Mouse (Mus musculus) limb, embryonic 15.5 days (tissue): ENCODE results near the gene Ift43. TPM values are rescaled to one million over a fixed set of nuclear protein-coding genes. Genes with fewer than 3 reads are reported as not detected.

Experiments used
- ATAC-seq: fragments of 200-750 bp; cut with Nextera tagmentation; 2 replicates; pipeline ENCODE4 v1.8.0; 2017; ENCODE audit warnings: low read depth, moderate TSS enrichment; ENCODE audit not compliant: insufficient number of reproducible peaks, low FRiP score, low TSS enrichment
- H3K27ac ChIP-seq: fragments of 300-500 bp; sonication (generic); 2 replicates; pipeline ENCODE4 v1.5.1; 2015; ENCODE audit warnings: moderate library complexity, mild to moderate bottlenecking, inconsistent platforms
- H3K27me3 ChIP-seq: fragments of 300-500 bp; sonication (generic); 2 replicates; pipeline ENCODE4 v1.6.1; 2015; ENCODE audit warnings: inconsistent platforms
- H3K36me3 ChIP-seq: fragments of 300-500 bp; sonication (generic); 2 replicates; pipeline ENCODE4 v1.6.1; 2015; ENCODE audit warnings: inconsistent platforms
- H3K4me1 ChIP-seq: fragments of 300-500 bp; sonication (generic); 2 replicates; pipeline ENCODE4 v1.6.1; 2015; ENCODE audit warnings: inconsistent platforms
- H3K4me2 ChIP-seq: fragments of 300-500 bp; sonication (generic); 2 replicates; pipeline ENCODE4 v1.6.1; 2015; ENCODE audit warnings: mild to moderate bottlenecking, inconsistent platforms
- H3K4me3 ChIP-seq: fragments of 300-500 bp; sonication (generic); 2 replicates; pipeline ENCODE4 v1.5.1; 2015; ENCODE audit warnings: mild to moderate bottlenecking, inconsistent platforms
- H3K9ac ChIP-seq: fragments of 300-500 bp; sonication (generic); 2 replicates; pipeline ENCODE4 v1.6.1; 2015; ENCODE audit warnings: inconsistent platforms
- H3K9me3 ChIP-seq: fragments of 300-500 bp; sonication (generic); 2 replicates; pipeline ENCODE4 v1.6.1; 2016; ENCODE audit warnings: inconsistent platforms
- WGBS: fragments of 180-500 bp; shearing (Covaris S2); methylation state at CpG from one replicate; pipeline ENCODE4 v1.1.7; 2015; 5-methylcytosine and 5-hydroxymethylcytosine counted together
- polyA plus RNA-seq: library from polyadenylated mRNA; unstranded; fragments of >200 nt; fragmentation: Nextera tagmentation; extraction: Ambion mirVana; gene quantifications from 2 replicates; pipeline ENCODE4 v1.2.1, GENCODE M21; 2015

Ift43 gene
- polyA plus RNA-seq, 1 experiment from 2014 or later, result 78.3 TPM

DNA sequence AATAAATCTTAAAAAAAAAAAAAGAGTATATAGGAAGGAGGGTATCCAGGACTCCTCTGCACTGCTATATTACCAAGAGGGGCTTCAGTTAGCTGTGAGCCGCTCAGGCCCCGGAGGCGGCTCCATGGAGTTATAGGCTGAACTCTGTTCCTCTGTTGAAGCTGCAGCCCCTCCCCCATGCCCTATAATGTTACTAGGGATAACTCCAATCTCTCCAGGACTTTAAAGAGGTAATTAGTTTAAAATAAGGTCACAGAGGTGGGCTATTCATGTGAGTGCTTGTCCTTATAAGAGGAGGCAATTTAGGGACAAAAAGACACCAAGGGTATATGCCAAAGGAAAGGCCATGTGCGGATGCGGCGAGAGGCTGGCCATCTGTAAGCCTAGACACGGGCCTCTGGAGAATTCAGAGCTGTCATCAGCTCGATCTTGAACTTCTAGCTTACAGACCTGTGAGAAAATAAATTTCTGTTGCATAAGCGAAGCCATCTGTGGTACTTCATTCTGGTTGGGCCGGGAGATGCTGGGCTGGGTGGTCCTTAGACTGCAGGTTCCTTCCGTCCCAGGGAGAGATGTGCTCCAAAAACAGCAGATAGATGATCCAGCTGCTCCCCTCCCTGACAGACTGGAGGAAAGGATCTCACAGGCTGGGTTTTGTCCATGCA, 94.5 kb downstream of the Ift43 start:
- H3K4me3 ChIP-seq, result no peak overlapping the region
- H3K27ac ChIP-seq, result no peak overlapping the region
- no peaks in the 10 kb centered on the region for H3K36me3 ChIP-seq
- H3K9me3 ChIP-seq, result no peaks in the 10 kb centered on the region
- H3K4me2 ChIP-seq, result no peak overlapping the region
- no peak overlapping the region for H3K9ac ChIP-seq
- ATAC-seq, result no peak
- 50% methylated on average over 11 of the region's 11 CpGs for WGBS
- H3K27me3 ChIP-seq, result no peaks in the 10 kb centered on the region
- peaks cover 19% of the 10 kb centered on the region for H3K4me1 ChIP-seq

DNA sequence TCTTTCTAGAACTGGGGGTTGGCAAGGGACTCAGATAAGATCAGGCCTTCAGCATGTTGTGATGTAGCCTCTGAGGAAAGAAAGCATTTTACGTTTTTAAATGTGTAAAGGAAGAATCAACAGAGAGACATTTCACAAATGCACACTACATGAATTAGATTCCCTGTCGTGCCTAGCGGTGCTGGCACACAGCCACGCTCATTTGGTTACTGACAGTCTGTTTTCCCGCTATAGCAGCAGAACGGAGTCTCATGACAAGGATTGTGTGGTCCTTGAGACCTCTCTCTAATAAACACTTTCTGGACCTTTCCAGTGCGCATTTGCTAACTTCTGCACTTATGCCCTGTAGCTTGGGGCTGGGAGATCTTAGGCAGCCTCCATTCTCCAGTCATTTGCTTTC, 96.9 kb downstream of the Ift43 start:
- H3K4me2 ChIP-seq, result no peak overlapping the region
- no peak overlapping the region for H3K27ac ChIP-seq
- ATAC-seq, result no peak
- H3K36me3 ChIP-seq, result no peaks in the 10 kb centered on the region
- H3K9me3 ChIP-seq, result no peaks in the 10 kb centered on the region
- H3K4me3 ChIP-seq, result no peak overlapping the region
- 55% methylated on average over 7 of the region's 7 CpGs for WGBS
- H3K27me3 ChIP-seq, result no peaks in the 10 kb centered on the region
- H3K9ac ChIP-seq, result no peak overlapping the region
- H3K4me1 ChIP-seq, result peaks cover 14% of the 10 kb centered on the region

DNA sequence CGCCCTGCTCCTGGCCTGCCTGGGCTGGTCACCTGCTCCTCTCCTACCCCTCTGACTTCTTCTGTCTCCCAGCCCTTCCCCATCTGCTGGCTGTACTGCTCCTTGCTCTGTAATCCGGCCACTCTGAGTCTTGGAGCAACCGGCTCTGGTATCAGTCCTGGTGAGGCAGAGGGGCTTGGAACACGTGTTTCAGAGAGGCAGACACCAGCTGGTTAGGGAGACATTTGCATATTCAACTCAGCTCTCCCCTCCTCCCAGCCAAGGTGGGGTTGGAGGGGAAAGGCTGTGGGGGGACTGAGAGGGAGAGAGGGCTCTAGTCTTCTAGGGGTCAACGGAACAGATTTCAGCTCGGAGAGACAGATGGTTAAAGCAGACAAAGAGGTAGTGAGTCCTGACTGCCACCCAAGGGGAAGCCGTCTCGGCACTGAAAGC, 99.0 kb downstream of the Ift43 start:
- H3K9me3 ChIP-seq, result no peaks in the 10 kb centered on the region
- no peak overlapping the region for H3K4me3 ChIP-seq
- no peak overlapping the region for H3K9ac ChIP-seq
- H3K36me3 ChIP-seq, result no peaks in the 10 kb centered on the region
- H3K27ac ChIP-seq, result no peak overlapping the region
- H3K4me2 ChIP-seq, result no peak overlapping the region
- peaks cover 2% of the 10 kb centered on the region; the same call in 1 of the 2 replicates for H3K4me1 ChIP-seq
- no peak for ATAC-seq
- H3K27me3 ChIP-seq, result no peaks in the 10 kb centered on the region
- 17% methylated on average over 8 of the region's 8 CpGs for WGBS

DNA sequence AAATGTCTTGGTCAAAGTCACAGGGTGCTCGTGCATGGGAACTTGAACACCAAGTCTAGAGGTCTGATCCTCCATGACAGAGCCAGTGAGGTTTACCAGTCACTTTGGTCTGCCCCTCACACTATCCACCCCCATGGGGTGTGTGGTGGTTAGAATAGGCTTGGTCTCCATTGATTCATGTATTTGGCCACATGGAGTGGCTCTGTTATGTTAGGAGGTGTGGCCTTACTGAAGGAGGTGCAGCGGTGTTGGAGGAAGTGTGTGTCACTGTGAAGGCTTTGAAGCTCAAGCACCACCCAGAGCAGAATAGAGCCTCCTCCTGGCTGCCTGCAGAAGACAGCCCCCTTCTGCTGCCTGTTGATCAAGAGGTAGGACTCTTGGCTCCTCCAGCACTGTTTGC, 99.5 kb downstream of the Ift43 start:
- Histone ChIP-seq H3K4me1 (no peaks in the 10 kb centered on the region), H3K9ac (no peak overlapping the region), H3K36me3 (no peaks in the 10 kb centered on the region), H3K4me2 (no peak overlapping the region), H3K27ac (no peak overlapping the region), H3K4me3 (no peak overlapping the region), H3K9me3 (no peaks in the 10 kb centered on the region), H3K27me3 (no peaks in the 10 kb centered on the region)
- 43% methylated on average over 2 of the region's 2 CpGs for WGBS
- ATAC-seq, result no peak

DNA sequence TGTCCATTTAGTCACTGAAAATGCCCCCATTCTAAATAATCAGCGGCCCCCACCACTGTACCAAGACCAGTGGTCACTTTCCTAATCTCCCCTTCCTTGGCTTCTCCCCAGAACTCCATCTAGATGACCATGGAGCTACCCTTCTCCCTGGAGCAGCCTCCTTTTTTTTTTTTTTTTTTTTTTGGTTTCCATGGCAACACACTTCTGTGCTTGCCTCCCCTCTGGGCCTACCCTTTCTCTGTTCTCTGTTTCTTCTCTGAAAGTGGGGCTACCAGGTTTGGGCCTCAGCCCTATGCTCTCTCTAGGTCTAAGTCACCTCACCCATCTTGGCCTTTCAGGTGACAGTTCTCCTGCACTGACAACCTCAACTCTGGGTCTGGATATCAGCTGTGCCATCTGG, 100.1 kb downstream of the Ift43 start:
- no peak overlapping the region for H3K27ac ChIP-seq
- H3K9ac ChIP-seq, result no peak overlapping the region
- no peaks in the 10 kb centered on the region for H3K36me3 ChIP-seq
- H3K27me3 ChIP-seq, result no peaks in the 10 kb centered on the region
- WGBS, result 84% methylated on average over 1 of the region's 1 CpGs
- no peak for ATAC-seq
- H3K4me3 ChIP-seq, result no peak overlapping the region
- H3K4me2 ChIP-seq, result no peak overlapping the region
- H3K4me1 ChIP-seq, result no peaks in the 10 kb centered on the region
- no peaks in the 10 kb centered on the region for H3K9me3 ChIP-seq

DNA sequence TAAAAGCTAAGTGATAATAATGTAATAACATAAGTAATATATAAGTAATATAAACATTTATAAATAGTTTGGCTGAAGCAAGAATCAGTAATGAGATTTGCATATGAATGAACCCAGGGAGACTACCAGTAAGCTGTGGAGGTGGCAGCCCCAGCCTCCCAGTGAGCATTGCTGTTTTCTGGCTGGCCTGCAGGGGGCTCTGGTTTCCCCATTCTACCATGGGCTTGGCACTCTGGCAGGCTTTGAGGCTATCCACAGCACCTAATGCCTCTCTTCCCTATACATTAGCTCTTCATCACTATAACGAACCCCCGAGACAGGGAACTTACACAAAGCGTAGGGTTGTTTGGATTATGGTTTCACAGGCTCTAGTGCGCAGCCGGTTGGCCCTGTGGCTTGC, 105.8 kb downstream of the Ift43 start:
- 64% methylated on average over 5 of the region's 5 CpGs for WGBS
- H3K4me1 ChIP-seq, result peaks cover 13% of the 10 kb centered on the region
- ATAC-seq, result no peak
- no peaks in the 10 kb centered on the region for H3K9me3 ChIP-seq
- no peak overlapping the region for H3K9ac ChIP-seq
- H3K27me3 ChIP-seq, result peaks cover 9% of the 10 kb centered on the region; the same call in 1 of the 2 replicates
- H3K36me3 ChIP-seq, result no peaks in the 10 kb centered on the region
- H3K4me2 ChIP-seq, result no peak overlapping the region
- no peak overlapping the region for H3K27ac ChIP-seq
- no peak overlapping the region for H3K4me3 ChIP-seq

DNA sequence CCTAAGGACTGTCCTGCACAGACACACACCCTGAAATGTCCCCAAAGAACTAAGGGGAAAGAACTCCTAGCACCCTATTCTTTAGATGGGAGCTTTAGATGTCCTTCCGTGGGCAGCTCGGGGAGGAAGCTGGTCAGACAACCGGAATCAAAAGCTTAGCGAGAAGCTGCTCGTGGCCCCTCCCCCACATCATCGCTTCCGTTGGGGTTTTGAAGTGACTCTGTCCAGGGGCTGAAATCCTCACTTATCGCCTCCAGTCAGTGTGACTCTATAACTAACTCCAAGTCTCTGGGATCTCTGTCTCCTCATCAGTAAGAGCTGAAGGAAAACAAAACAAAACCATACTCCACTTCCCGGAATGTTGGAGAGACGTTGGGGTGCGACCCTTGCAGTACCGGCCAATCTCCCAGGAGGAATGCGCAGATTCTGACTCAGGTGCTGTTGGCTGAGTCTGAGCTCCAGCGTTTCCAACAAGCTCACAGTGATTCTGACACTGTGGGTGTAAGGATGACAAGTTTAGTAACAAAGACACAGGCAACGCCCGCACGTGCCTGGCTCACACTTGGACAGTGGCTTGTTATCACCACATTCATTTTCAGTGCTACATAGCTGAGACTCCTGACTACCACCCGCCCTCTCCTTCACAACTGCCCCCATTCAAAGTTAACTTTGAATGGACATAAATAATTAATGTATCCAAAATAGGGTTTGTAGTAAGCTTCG, 107.4 kb downstream of the Ift43 start:
- H3K4me1 ChIP-seq, result peaks cover 13% of the 10 kb centered on the region
- ATAC-seq, result no peak
- no peaks in the 10 kb centered on the region for H3K36me3 ChIP-seq
- no peak overlapping the region for H3K9ac ChIP-seq
- H3K27me3 ChIP-seq, result peaks cover 9% of the 10 kb centered on the region; the same call in 1 of the 2 replicates
- no peak overlapping the region for H3K4me3 ChIP-seq
- H3K27ac ChIP-seq, result no peak overlapping the region
- no peaks in the 10 kb centered on the region for H3K9me3 ChIP-seq
- WGBS, result 22% methylated on average over 19 of the region's 19 CpGs
- H3K4me2 ChIP-seq, result no peak overlapping the region

DNA sequence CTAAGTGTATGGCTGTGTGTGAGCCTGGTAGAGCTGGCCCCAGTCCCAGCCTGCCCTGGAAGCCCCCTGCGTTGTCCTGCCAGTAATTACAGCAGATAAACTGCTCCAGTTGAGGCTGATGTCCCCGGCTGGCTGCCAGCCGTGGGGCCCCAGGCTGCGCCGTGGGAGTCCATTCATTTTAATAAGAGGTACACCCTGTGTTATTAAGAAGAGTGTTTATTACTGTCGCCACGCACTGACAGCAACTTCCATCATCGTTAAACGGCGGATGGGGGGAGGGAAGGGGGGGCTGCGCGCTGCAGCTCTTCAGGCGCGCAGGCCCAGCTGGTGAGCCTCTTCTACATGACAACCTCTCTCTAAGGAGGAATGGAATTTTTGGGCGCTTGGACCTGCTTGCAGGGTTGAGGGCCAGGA, 109.7 kb downstream of the Ift43 start:
- H3K27me3 ChIP-seq, result peaks cover 9% of the 10 kb centered on the region; the same call in 1 of the 2 replicates
- H3K27ac ChIP-seq, result no peak overlapping the region
- H3K4me2 ChIP-seq, result no peak overlapping the region
- H3K4me1 ChIP-seq, result peaks cover 13% of the 10 kb centered on the region
- WGBS, result 14% methylated on average over 15 of the region's 15 CpGs
- no peaks in the 10 kb centered on the region for H3K9me3 ChIP-seq
- no peaks in the 10 kb centered on the region for H3K36me3 ChIP-seq
- no peak for ATAC-seq
- H3K4me3 ChIP-seq, result no peak overlapping the region
- no peak overlapping the region for H3K9ac ChIP-seq

DNA sequence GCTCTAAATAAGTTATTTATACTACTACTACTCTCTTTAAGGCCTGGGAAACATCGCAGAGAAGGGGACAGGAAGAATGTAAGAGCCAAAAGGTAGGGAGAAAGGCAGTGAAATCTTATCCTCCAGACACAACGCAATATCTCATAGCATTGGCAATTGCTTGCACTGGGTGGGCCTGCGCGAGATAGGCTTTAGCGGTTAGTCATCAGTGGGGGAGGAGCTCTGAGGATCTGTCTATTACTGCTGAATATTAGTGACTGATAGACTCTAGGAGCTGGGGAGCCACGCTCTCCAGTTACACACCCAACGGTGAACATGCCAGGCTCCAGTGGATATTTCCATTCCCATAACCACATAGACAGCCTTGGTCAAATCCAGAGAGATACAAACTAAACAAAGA, 114.6 kb downstream of the Ift43 start:
- H3K9ac ChIP-seq, result no peak overlapping the region
- no peaks in the 10 kb centered on the region for H3K9me3 ChIP-seq
- peaks cover 6% of the 10 kb centered on the region for H3K4me1 ChIP-seq
- no peaks in the 10 kb centered on the region for H3K36me3 ChIP-seq
- WGBS, result 89% methylated on average over 7 of the region's 7 CpGs
- no peak for ATAC-seq
- H3K4me2 ChIP-seq, result no peak overlapping the region
- H3K4me3 ChIP-seq, result no peak overlapping the region
- H3K27me3 ChIP-seq, result 0 out of 2 replicates have a peak, but pooled peaks cover 3% of the 10 kb centered on the region
- no peak overlapping the region for H3K27ac ChIP-seq

DNA sequence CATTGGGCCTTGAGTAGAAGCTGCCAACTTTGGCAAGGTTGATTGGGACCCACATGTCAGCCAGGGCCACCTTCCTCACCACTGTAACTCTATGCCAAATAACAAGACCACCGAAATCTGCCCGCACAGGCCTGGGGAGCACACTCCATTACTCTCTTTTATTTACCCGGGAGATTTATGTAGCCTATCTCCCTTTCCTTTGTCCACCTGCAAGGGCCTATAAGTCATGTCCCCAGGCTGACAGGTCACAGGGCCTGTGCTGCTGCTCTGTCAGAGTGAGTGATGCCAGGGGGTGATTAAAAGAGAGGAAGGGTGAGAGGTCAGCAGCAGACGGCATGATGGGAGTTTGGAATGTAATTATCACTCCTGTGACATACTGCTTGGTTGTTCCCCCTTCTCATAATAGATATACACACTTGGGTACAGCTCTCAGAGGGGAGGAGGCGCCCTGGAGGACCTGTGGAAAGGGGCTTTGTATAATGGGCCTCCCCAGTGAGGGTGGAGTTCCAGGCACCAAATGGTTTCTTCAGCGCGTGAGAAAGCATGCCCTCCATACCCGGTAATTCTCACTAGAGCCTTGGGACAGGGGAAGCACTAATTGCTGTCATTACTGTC, 121.2 kb downstream of the Ift43 start:
- 12% methylated on average over 8 of the region's 8 CpGs for WGBS
- Histone ChIP-seq H3K27ac (no peak overlapping the region), H3K9me3 (no peaks in the 10 kb centered on the region), H3K36me3 (no peaks in the 10 kb centered on the region), H3K4me3 (no peak overlapping the region), H3K4me1 (no peaks in the 10 kb centered on the region), H3K9ac (no peak overlapping the region), H3K27me3 (0 out of 2 replicates have a peak, but pooled peaks cover 4% of the 10 kb centered on the region), H3K4me2 (no peak overlapping the region)
- no peak for ATAC-seq

DNA sequence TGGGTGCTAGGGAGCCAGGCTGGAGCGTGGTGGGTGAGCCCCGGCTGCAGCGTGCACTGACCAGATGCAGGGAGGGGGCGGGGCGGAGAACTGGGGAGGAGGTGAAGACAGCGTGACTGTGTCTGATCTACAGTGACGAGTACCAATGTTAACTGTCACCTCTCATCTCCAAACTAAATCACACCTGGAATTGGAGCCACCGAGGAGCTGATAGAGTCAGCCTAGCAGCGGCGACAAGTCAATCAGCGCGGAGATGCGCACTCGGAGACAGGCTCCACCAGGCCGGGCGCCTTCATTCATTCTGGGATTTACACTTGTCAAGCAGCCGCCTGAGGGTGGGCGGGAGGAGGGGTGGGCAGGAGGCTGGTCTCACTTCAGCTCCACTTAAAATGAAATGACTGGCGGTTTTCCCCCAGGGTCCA, 128.8 kb downstream of the Ift43 start:
- Histone ChIP-seq H3K4me2 (no peak overlapping the region), H3K36me3 (no peaks in the 10 kb centered on the region), H3K4me1 (no peaks in the 10 kb centered on the region), H3K4me3 (no peak overlapping the region), H3K27ac (no peak overlapping the region), H3K9ac (no peak overlapping the region), H3K27me3 (peaks cover 69% of the 10 kb centered on the region), H3K9me3 (no peaks in the 10 kb centered on the region)
- no peak for ATAC-seq
- WGBS, result 2% methylated on average over 19 of the region's 19 CpGs
